Mouse (Mus musculus) ZHBTc4 (cell line): ENCODE data around the gene Olfr1353.
"Not testable (repeated sequence)": the region's sequence is repeated elsewhere in the genome, so short reads cannot be mapped to it uniquely, and the experiment has no call there.

ENCODE experiments used
- DNase-seq: peaks from one replicate; pipeline ENCODE4 v3.0.0-alpha.2; 2011; ENCODE audit warnings: low read depth, low spot score

Gene Olfr1353

DNA sequence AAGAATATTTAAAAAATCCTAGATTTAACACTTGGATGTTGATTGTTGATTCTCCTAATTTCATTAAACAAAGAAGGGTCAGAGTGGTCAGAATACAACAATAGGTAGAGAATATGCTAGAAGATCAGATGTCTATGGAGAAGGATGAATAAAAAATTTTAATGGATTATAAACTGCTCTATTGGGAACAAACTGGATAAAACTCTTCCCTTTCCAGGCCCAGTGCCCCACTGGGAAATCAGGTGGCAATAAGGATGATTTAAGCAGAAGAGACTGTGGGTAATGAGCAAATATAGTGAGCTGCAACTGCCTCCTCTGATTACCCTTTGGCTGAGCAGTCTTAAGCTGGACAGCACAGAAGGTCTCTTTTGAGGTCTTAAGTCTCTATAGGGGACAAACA is at the start of gene Olfr1353:
Gene Olfr1353 (plus strand): TSS at position 301 of the 400 bp plus-strand sequence.
- DNase-seq: not testable (repeated sequence)

DNA sequence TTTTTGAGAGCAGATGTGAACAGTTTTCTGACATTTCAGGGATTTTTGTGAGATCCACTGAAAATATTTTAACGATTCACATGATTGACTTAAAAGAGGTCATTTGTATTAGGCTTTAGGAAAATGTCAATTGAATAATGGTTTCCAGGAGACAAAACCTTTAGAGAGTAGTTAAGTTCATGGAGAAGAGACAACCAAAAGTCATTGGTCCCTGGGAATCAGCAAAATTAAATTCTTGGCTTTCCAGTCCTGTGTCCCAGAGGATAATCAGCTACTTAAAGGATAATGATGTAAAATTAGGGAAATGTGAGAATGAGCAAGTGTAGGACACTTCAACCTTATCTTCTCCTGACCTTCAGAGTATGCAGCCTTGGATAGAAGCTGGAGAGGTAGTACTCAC is 12.8 kb upstream of the Olfr1353 start, which contains the start of gene Olfr8:
Gene Olfr8 (plus strand): TSS at position 301 of the 400 bp plus-strand sequence.
- not testable (repeated sequence) for DNase-seq

- no peak for DNase-seq
These were observed 17.6 kb downstream of the Olfr1353 start, which contains the start of gene Olfr1352 for GRCm38 (mm10) chr10:78980750-78981149. TSS of gene Olfr1352 (plus strand) at chr10:78981050.

- DNase-seq: no peak
These were observed 49.1 kb downstream of the Olfr1353 start, which contains the start of gene Olfr1351 for GRCm38 (mm10) chr10:79012172-79012571. TSS of gene Olfr1351 (plus strand) at chr10:79012472.
